Mouse (Mus musculus) lung, adult 2 months (tissue): Measurements from ENCODE around the gene Zcchc14.

Experiments
- CTCF ChIP-seq: fragments of 200-500 bp; IDR thresholded peaks from 2 replicates; pipeline ENCODE4 v1.5.1; 2011; ENCODE audit warnings: mild to moderate bottlenecking, low read length, control low read depth; ENCODE audit not compliant: insufficient read depth
- POLR2A ChIP-seq: fragments of 200-500 bp; IDR thresholded peaks from 2 replicates; pipeline ENCODE4 v1.6.1; 2011; ENCODE audit warnings: low read depth, mild to moderate bottlenecking, control low read depth, low read length, borderline replicate concordance; ENCODE audit errors: extremely low read depth

GRCm38 (mm10) chr8:121620801-121621516 is 31.7 kb downstream of the Zcchc14 start:
- TF ChIP-seq CTCF (no peak), POLR2A (no peak)
